Mouse (Mus musculus): ENCODE results near the gene Prkca. TPM values are rescaled to one million over a fixed set of nuclear protein-coding genes. Genes with fewer than 3 reads are reported as not detected.

Prkca gene
- polyA plus RNA-seq, 1 experiment, result 2.2 TPM

- H3K27ac ChIP-seq (ENCODE audit: control insufficient read depth, insufficient read depth, low read depth, low read length), result no peak overlapping the region
- TF ChIP-seq POLR2A (IDR thresholded peaks at IDR 0.05; ENCODE audit: control insufficient read depth, low read depth, low read length) (no peak), CTCF (IDR thresholded peaks at IDR 0.05; ENCODE audit: control insufficient read depth, insufficient read depth, insufficient replicate concordance, low read depth, low read length) (no peak)
- no peaks in the 10 kb centered on the region for H3K36me3 ChIP-seq (ENCODE audit: control insufficient read depth, insufficient read depth, low read length)
Observed at GRCm38 (mm10) chr11:107969943-107970342, 373.8 kb downstream of the Prkca start.

GRCm38 (mm10) chr11:107968147-107968546 is 375.6 kb downstream of the Prkca start:
- no peak overlapping the region for H3K4me3 ChIP-seq (ENCODE audit: control insufficient read depth, low read depth, low read length)
- no peaks in the 10 kb centered on the region for H3K27me3 ChIP-seq (ENCODE audit: control insufficient read depth, insufficient read depth, low read length)
- H3K27ac ChIP-seq (ENCODE audit: control insufficient read depth, insufficient read depth, low read depth, low read length), result no peak overlapping the region
- H3K36me3 ChIP-seq (ENCODE audit: control insufficient read depth, insufficient read depth, low read length), result no peaks in the 10 kb centered on the region
- TF ChIP-seq CTCF (IDR thresholded peaks at IDR 0.05; ENCODE audit: control insufficient read depth, insufficient read depth, insufficient replicate concordance, low read depth, low read length) (no peak), POLR2A (IDR thresholded peaks at IDR 0.05; ENCODE audit: control insufficient read depth, low read depth, low read length) (no peak)
- H3K4me1 ChIP-seq (ENCODE audit: control insufficient read depth, insufficient read depth, low read length), result no peaks in the 10 kb centered on the region

More at GRCm38 (mm10) chr11:107969943-107970342, 373.8 kb downstream of the Prkca start:
- no peak overlapping the region for H3K4me3 ChIP-seq (ENCODE audit: control insufficient read depth, low read depth, low read length)
- H3K4me1 ChIP-seq (ENCODE audit: control insufficient read depth, insufficient read depth, low read length), result no peaks in the 10 kb centered on the region
- H3K27me3 ChIP-seq (ENCODE audit: control insufficient read depth, insufficient read depth, low read length), result no peaks in the 10 kb centered on the region

DNA sequence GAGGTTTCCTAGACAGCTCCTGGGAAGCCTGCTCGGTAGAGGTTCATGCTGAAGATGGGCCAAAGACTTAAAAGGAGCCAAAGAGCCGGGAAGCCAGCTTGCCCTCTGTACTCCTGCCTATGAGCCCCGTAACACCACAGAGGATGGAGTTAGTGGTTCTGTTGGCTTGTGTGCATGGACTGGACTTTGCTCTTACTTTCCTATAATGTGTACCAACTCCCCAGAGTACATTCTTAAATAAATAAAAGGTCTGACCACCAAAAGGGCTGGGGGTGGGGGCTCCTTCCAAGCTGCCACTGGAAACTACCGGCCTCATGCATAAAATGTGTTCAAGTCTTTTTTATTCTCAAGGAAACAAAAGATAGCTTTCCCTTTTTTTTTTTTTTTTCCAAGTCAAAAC is 377.5 kb downstream of the Prkca start:
- no peaks in the 10 kb centered on the region for H3K36me3 ChIP-seq (ENCODE audit: control insufficient read depth, insufficient read depth, low read length)
- no peaks in the 10 kb centered on the region for H3K4me1 ChIP-seq (ENCODE audit: control insufficient read depth, insufficient read depth, low read length)
- H3K4me3 ChIP-seq (ENCODE audit: control insufficient read depth, low read depth, low read length), result no peak overlapping the region
- TF ChIP-seq POLR2A (IDR thresholded peaks at IDR 0.05; ENCODE audit: control insufficient read depth, low read depth, low read length), result no peak
- TF ChIP-seq CTCF (IDR thresholded peaks at IDR 0.05; ENCODE audit: control insufficient read depth, insufficient read depth, insufficient replicate concordance, low read depth, low read length), result no peak
- no peaks in the 10 kb centered on the region for H3K27me3 ChIP-seq (ENCODE audit: control insufficient read depth, insufficient read depth, low read length)
- no peak overlapping the region for H3K27ac ChIP-seq (ENCODE audit: control insufficient read depth, insufficient read depth, low read depth, low read length)

- TF ChIP-seq CTCF (IDR thresholded peaks at IDR 0.05; ENCODE audit: control insufficient read depth, insufficient read depth, insufficient replicate concordance, low read depth, low read length) (no peak), POLR2A (IDR thresholded peaks at IDR 0.05; ENCODE audit: control insufficient read depth, low read depth, low read length) (no peak)
- Histone ChIP-seq H3K36me3 (ENCODE audit: control insufficient read depth, insufficient read depth, low read length) (no peaks in the 10 kb centered on the region), H3K27ac (ENCODE audit: control insufficient read depth, insufficient read depth, low read depth, low read length) (no peak overlapping the region), H3K4me3 (ENCODE audit: control insufficient read depth, low read depth, low read length) (no peak overlapping the region), H3K27me3 (ENCODE audit: control insufficient read depth, insufficient read depth, low read length) (no peaks in the 10 kb centered on the region), H3K4me1 (ENCODE audit: control insufficient read depth, insufficient read depth, low read length) (no peaks in the 10 kb centered on the region)
Observed at GRCm38 (mm10) chr11:107965449-107965848, 378.3 kb downstream of the Prkca start.

DNA sequence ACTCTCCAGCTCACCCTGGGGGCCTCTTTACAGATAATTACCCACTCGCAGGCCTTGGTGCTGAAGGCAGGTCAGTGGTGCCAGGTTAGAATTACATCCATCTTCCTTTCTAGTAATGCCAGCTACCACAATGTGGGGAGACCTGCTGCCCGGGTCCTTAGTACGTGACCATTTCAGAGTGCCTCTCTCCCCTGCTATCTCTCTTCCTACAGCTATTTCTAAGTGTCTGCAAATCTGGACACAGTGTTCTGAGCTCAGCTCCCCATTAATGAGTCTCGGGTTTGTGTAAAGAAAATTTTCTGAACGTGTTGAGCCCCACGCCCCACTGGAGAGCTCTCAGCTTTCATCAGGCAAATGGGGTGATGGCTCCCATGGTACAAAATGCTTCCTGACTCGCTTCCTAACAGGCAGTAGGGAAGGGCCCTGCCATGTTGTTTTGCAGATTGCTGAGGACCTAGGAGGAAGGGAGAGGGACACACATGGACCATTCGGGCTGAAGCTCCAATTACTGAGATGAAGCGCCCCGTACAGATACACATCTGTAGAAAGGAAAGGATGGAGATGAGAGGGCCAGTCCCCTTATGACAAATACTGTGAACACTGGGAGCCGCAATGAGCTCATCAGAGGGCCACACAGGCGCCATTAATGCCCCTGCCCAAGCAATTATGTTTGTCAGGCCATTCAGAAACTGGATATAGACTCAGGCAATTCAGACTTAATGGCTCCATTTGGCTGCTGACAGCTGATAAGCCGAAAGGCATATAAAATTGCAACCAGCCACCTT is 386.0 kb downstream of the Prkca start:
- Histone ChIP-seq H3K36me3 (ENCODE audit: control insufficient read depth, insufficient read depth, low read length) (no peaks in the 10 kb centered on the region), H3K4me3 (ENCODE audit: control insufficient read depth, low read depth, low read length) (no peak overlapping the region), H3K27ac (ENCODE audit: control insufficient read depth, insufficient read depth, low read depth, low read length) (no peak overlapping the region), H3K27me3 (ENCODE audit: control insufficient read depth, insufficient read depth, low read length) (no peaks in the 10 kb centered on the region), H3K4me1 (ENCODE audit: control insufficient read depth, insufficient read depth, low read length) (no peaks in the 10 kb centered on the region)
- no peak for TF ChIP-seq POLR2A (IDR thresholded peaks at IDR 0.05; ENCODE audit: control insufficient read depth, low read depth, low read length)
- no peak for TF ChIP-seq CTCF (IDR thresholded peaks at IDR 0.05; ENCODE audit: control insufficient read depth, insufficient read depth, insufficient replicate concordance, low read depth, low read length)

GRCm38 (mm10) chr11:107955191-107956062 is 388.3 kb downstream of the Prkca start:
- TF ChIP-seq CTCF (IDR thresholded peaks at IDR 0.05; ENCODE audit: control insufficient read depth, insufficient read depth, insufficient replicate concordance, low read depth, low read length) (no peak), POLR2A (IDR thresholded peaks at IDR 0.05; ENCODE audit: control insufficient read depth, low read depth, low read length) (no peak)
- Histone ChIP-seq H3K4me1 (ENCODE audit: control insufficient read depth, insufficient read depth, low read length) (no peaks in the 10 kb centered on the region), H3K27ac (ENCODE audit: control insufficient read depth, insufficient read depth, low read depth, low read length) (no peak overlapping the region)

GRCm38 (mm10) chr11:107951431-107951830 is 392.3 kb downstream of the Prkca start:
- TF ChIP-seq CTCF (IDR thresholded peaks at IDR 0.05; ENCODE audit: control insufficient read depth, insufficient read depth, insufficient replicate concordance, low read depth, low read length), result no peak
- no peak for TF ChIP-seq POLR2A (IDR thresholded peaks at IDR 0.05; ENCODE audit: control insufficient read depth, low read depth, low read length)
- H3K27ac ChIP-seq (ENCODE audit: control insufficient read depth, insufficient read depth, low read depth, low read length), result no peak overlapping the region

More at GRCm38 (mm10) chr11:107955191-107956062, 388.3 kb downstream of the Prkca start:
- H3K27me3 ChIP-seq (ENCODE audit: control insufficient read depth, insufficient read depth, low read length), result no peaks in the 10 kb centered on the region
- H3K36me3 ChIP-seq (ENCODE audit: control insufficient read depth, insufficient read depth, low read length), result no peaks in the 10 kb centered on the region
- no peak overlapping the region for H3K4me3 ChIP-seq (ENCODE audit: control insufficient read depth, low read depth, low read length)

More at GRCm38 (mm10) chr11:107951431-107951830, 392.3 kb downstream of the Prkca start:
- H3K4me3 ChIP-seq (ENCODE audit: control insufficient read depth, low read depth, low read length), result no peak overlapping the region
- H3K27me3 ChIP-seq (ENCODE audit: control insufficient read depth, insufficient read depth, low read length), result no peaks in the 10 kb centered on the region
- no peaks in the 10 kb centered on the region for H3K4me1 ChIP-seq (ENCODE audit: control insufficient read depth, insufficient read depth, low read length)
- H3K36me3 ChIP-seq (ENCODE audit: control insufficient read depth, insufficient read depth, low read length), result no peaks in the 10 kb centered on the region
